Mouse (Mus musculus): ENCODE data around the gene Ppp1r16b. TPM values are rescaled to one million over a fixed set of nuclear protein-coding genes. Genes with fewer than 3 reads are reported as not detected.
A peak's percentile ranks its signal among the peaks of the same experiment; 100 is the strongest.

The Ppp1r16b gene
- total and polyA plus RNA-seq, 3 experiments, result under 0.01 to 0.67 TPM; not detected in 1

GRCm38 (mm10) chr2:158631873-158632272, 33.3 kb upstream of the Ppp1r16b start:
- no peak overlapping the region for H3K4me3 ChIP-seq (ENCODE audit: control insufficient read depth in 1 of 2, insufficient read depth in 1 of 2, low read depth in 2 of 2, low read length in 2 of 2)
- TF ChIP-seq BHLHE40 (IDR thresholded peaks at IDR 0.05; ENCODE audit: borderline replicate concordance, low read depth, low read length) (no peak), POLR2A (IDR thresholded peaks at IDR 0.05; ENCODE audit: control insufficient read depth in 1 of 2, insufficient read depth in 1 of 2, low read depth in 1 of 2, low read length in 2 of 2, poor library complexity in 1 of 2) (no peak), MAZ (IDR thresholded peaks at IDR 0.05; ENCODE audit: low read depth, low read length) (no peak), TBP (IDR thresholded peaks at IDR 0.05; ENCODE audit: low read depth, low read length) (no peak), JUND (IDR thresholded peaks at IDR 0.05; ENCODE audit: low read depth, low read length) (no peak), MXI1 (IDR thresholded peaks at IDR 0.05; ENCODE audit: low read depth, low read length) (no peak), ETS1 (IDR thresholded peaks at IDR 0.05; ENCODE audit: low read depth, low read length) (no peak), RAD21 (IDR thresholded peaks at IDR 0.05; ENCODE audit: low read depth, low read length) (no peak), USF2 (IDR thresholded peaks at IDR 0.05; ENCODE audit: borderline replicate concordance in 1 of 2, insufficient read depth in 1 of 2, low read depth in 1 of 2, low read length in 2 of 2) (no peak), NRF1 (IDR thresholded peaks at IDR 0.05; ENCODE audit: insufficient read depth, low read depth, low read length, poor library complexity, severe bottlenecking) (no peak), USF1 (IDR thresholded peaks at IDR 0.05; ENCODE audit: low read depth, low read length) (no peak), CHD2 (IDR thresholded peaks at IDR 0.05; ENCODE audit: low read length) (no peak), ZKSCAN1 (IDR thresholded peaks at IDR 0.05; ENCODE audit: low read depth, low read length) (no peak), EP300 (IDR thresholded peaks at IDR 0.05; ENCODE audit: low read depth in 1 of 2, low read length in 2 of 2) (no peak), MYC (IDR thresholded peaks at IDR 0.05; ENCODE audit: low read depth, low read length) (no peak), RCOR1 (IDR thresholded peaks at IDR 0.05; ENCODE audit: low read depth, low read length) (no peak)
- H3K4me1 ChIP-seq (ENCODE audit: control insufficient read depth in 1 of 2, insufficient read depth in 2 of 2, low read length in 2 of 2), result peaks cover 0 to 3% of the 10 kb centered on the region in 2 experiments; a peak in 1 of 4 replicates
- no peaks in the 10 kb centered on the region for H3K27me3 ChIP-seq (ENCODE audit: control insufficient read depth in 1 of 2, insufficient read depth in 2 of 2, low read length in 2 of 2)
- H3K9ac ChIP-seq (ENCODE audit: control insufficient read depth, low read depth, low read length, poor library complexity, severe bottlenecking), result no peak overlapping the region
- DNase-seq (ENCODE audit: low read depth, low spot score), result no peak
- H3K79me2 ChIP-seq (ENCODE audit: control insufficient read depth, insufficient read depth, low read length, poor library complexity), result no peaks in the 10 kb centered on the region; the same call in 1 of the 2 replicates
- no peak overlapping the region for H3K27ac ChIP-seq (ENCODE audit: control insufficient read depth, low read depth, low read length)
- H3K9me3 ChIP-seq (replicated peaks; ENCODE audit: insufficient read depth, low read length), result no peaks in the 10 kb centered on the region
- H3K36me3 ChIP-seq (ENCODE audit: control insufficient read depth in 1 of 2, insufficient read depth in 2 of 2, low read length in 2 of 2), result peaks cover 2 to 7% of the 10 kb centered on the region in 2 experiments; a peak in 3 of 4 replicates

- no peaks in the 10 kb centered on the region for H3K4me1 ChIP-seq (ENCODE audit: control insufficient read depth in 1 of 2, insufficient read depth in 2 of 2, low read length in 2 of 2)
- TF ChIP-seq POLR2A (IDR thresholded peaks at IDR 0.05; ENCODE audit: control insufficient read depth in 1 of 2, insufficient read depth in 1 of 2, low read depth in 1 of 2, low read length in 2 of 2, poor library complexity in 1 of 2) (peak in 1 of 2 experiments; percentile 17; a peak in 1 of 4 replicates), MXI1 (IDR thresholded peaks at IDR 0.05; ENCODE audit: low read depth, low read length) (no peak), KAT2A (conservative IDR thresholded peaks at IDR 0.05; ENCODE audit: low read depth, low read length) (no peak), MYB (IDR thresholded peaks at IDR 0.05; ENCODE audit: low read depth, low read length) (no peak), ZC3H11A (IDR thresholded peaks at IDR 0.05; ENCODE audit: low read depth, low read length) (peak; percentile 41; the same call in 1 of the 2 replicates), UBTF (IDR thresholded peaks at IDR 0.05; ENCODE audit: borderline replicate concordance, insufficient read depth, low read depth, low read length) (no peak), SMC3 (IDR thresholded peaks at IDR 0.05; ENCODE audit: low read depth, low read length) (peak; percentile 76), CTCF (IDR thresholded peaks at IDR 0.05 in 2 of 3, conservative IDR thresholded peaks at IDR 0.05 in 1 of 3; ENCODE audit: control insufficient read depth in 1 of 3, insufficient read depth in 1 of 3, low read depth in 2 of 3, low read length in 3 of 3, poor library complexity in 1 of 3, severe bottlenecking in 1 of 3) (peak; percentile 85 to 92 (median 91)), ZKSCAN1 (IDR thresholded peaks at IDR 0.05; ENCODE audit: low read depth, low read length) (no peak), RAD21 (IDR thresholded peaks at IDR 0.05; ENCODE audit: low read depth, low read length) (peak; percentile 81)
- H3K9ac ChIP-seq (ENCODE audit: control insufficient read depth, low read depth, low read length, poor library complexity, severe bottlenecking), result no peak overlapping the region
- DNase-seq (ENCODE audit: low read depth, low spot score), result peak; percentile 64
- H3K9me3 ChIP-seq (replicated peaks; ENCODE audit: insufficient read depth, low read length), result no peaks in the 10 kb centered on the region
- H3K27me3 ChIP-seq (ENCODE audit: control insufficient read depth in 1 of 2, insufficient read depth in 2 of 2, low read length in 2 of 2), result no peaks in the 10 kb centered on the region
- no peaks in the 10 kb centered on the region for H3K36me3 ChIP-seq (ENCODE audit: control insufficient read depth in 1 of 2, insufficient read depth in 2 of 2, low read length in 2 of 2)
- no peak overlapping the region for H3K27ac ChIP-seq (ENCODE audit: control insufficient read depth, low read depth, low read length)
- H3K4me3 ChIP-seq (ENCODE audit: control insufficient read depth in 1 of 2, insufficient read depth in 1 of 2, low read depth in 2 of 2, low read length in 2 of 2), result no peak overlapping the region
- no peaks in the 10 kb centered on the region for H3K79me2 ChIP-seq (ENCODE audit: control insufficient read depth, insufficient read depth, low read length, poor library complexity)
These were observed 23.3 kb upstream of the Ppp1r16b start for GRCm38 (mm10) chr2:158641869-158642268.
